Mouse (Mus musculus) T-helper 2 cell (primary cell): ENCODE data around the gene Nhsl2.
"Not testable (repeated sequence)": the region's sequence is repeated elsewhere in the genome, so short reads cannot be mapped to it uniquely, and the experiment has no call there.

ENCODE experiments used
- in situ Hi-C: fragments of 300-600 bp; cut with MboI, MseI; formaldehyde crosslinking; loops from one replicate; pipeline ENCODE4 v1.15.1; 2025; ENCODE audit warnings: high pct_unique_total_duplicates

Nhsl2 gene

DNA sequence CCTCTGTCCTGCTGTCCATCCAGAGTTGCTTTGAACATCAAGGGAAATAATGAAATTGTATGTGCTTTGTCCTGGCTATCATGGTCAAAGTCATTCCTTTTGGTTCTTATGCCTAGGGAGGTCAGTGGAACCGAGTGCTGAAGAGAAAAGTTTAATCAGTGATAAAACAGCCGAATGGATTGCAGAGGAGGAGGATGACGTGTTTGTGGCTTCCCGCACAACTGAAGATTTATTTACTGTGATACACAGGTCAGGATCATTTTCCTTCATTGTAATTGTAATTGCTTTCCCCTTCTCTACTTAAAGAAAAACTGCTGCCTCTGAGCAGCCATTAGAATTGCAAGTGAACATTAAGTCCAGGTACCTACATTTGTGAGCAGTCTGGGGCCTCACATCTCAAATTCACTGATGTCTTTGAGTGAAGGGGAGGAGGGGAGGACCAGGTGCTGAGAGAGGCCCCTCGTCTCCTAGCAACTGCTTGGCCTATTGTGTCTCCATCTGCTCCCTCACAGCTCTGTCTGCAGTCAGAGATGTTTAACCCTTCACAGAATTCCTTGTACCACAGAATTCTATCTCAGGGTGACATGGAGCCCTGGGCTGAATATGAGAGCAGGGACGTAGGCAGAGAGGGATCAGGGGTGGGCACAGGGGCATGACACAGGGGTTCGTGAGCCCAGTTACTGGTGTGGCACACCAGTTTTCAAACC is 232.5 kb downstream of the Nhsl2 start:
- in situ Hi-C loops, result no loop called here

DNA sequence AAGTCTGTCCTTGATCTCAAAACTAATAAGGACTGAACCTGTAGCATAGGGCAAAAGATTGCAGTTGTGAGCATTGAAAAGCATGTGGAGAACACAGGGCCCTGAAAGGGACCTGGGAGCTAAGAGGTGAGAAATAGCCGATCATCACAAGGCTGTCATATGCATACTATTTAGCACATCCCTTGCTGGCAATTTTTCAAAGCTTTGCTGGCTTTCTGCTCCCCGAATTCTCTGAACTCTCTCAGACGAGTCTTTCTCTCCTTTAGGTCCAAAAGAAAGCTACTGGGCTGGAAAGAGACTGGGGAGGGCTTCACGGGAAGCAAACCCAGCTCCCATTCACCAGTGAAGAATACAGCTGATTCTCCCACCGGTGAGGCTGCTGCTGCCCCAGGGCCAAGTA is 233.2 kb downstream of the Nhsl2 start:
- in situ Hi-C loops, result no loop called here

- in situ Hi-C loops, result no loop called here
Measured at GRCm38 (mm10) chrX:102085798-102086443, 236.7 kb downstream of the Nhsl2 start.

- in situ Hi-C loops, result no loop called here
Measured at GRCm38 (mm10) chrX:102090605-102091004, 241.4 kb downstream of the Nhsl2 start.

GRCm38 (mm10) chrX:102094381-102094904 is 245.3 kb downstream of the Nhsl2 start:
- in situ Hi-C loops, result no loop called here

DNA sequence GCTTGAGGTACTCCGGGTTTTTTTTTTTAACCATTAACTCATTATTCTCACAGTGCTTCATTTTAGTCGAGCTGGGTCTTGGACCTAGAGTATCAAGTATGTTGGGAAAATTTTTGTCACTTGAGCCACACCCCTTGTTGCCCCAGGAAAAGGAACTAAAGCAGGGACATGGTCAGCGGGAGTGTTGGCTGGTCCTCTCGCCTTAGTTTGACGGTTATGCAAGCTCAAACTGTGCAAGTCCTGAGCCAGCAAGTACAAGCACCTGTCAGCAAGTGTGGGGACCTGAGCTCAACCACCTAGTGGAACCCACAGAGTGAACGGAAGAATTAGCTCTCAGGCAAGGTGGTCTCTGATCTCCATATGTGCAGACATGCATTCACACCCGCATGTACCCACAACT is 252.7 kb downstream of the Nhsl2 start:
- in situ Hi-C loops, result no loop called here

- in situ Hi-C loops, result not testable (repeated sequence)
Measured at GRCm38 (mm10) chrX:102103830-102104229, 254.6 kb downstream of the Nhsl2 start.

DNA sequence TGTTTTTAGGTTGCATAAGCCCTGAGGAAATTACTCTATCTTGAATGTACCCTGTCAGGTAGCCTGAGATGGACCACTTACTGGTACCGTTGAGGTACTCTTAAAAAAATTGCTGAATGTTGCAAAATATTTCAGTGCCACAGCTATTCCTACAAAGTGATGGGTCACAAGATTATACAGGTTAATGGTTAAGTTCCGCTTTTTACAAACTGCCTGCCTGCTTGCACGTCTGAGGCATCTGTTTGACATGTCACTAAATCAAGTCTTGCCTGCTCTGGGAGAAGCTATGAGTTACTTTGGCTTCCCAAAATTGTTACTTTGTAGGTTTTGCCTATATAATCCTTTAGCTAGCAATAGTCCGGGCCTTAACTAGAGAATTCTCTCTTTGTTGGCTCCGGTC is 260.2 kb downstream of the Nhsl2 start:
- in situ Hi-C loops, result not testable (repeated sequence)

- in situ Hi-C loops, result no loop called here
Measured at GRCm38 (mm10) chrX:102115676-102116075, 266.5 kb downstream of the Nhsl2 start.

GRCm38 (mm10) chrX:102119042-102119864 is 270.1 kb downstream of the Nhsl2 start, which contains the start of gene Pin4:
TSS of gene Pin4 (plus strand) at chrX:102119447.
- in situ Hi-C loops, result no loop called here

DNA sequence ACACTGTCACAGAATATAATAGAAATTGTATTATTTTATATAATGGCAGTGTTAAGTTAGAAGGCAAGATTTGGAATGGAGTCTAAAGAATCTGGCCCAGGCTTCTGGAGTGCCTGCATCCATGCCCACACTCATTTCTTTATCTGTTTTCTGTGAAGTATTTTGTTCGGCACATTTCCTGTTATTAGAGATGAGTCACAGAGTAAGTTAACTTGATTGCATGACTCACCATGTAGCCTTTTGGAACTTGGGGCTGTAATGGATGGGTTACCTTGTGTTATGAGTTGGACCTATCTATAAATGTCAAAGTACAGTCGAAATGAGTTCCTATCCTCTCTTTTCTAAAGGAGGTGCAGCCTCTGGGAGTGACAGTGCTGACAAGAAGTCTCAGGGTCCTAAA is 272.1 kb downstream of the Nhsl2 start:
- in situ Hi-C loops, result no loop called here

DNA sequence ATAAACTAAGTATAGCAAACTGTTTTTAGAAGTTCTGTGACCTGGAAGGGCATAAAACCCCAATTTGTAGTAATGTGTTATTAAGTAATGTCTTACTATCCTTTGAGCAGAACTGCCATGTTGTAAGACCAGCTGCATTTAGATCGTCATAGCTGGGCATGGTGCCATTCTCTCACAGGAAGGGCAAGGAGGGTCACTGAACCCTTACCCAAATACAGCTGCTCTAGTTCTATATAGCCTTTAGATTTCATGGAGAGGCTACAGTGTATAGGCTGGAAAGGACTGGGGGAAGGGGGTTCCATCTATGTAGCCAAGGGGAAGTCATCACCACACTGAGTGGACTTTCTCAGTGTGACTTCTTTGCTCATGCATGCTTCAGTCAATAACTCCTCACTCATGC is 292.0 kb downstream of the Nhsl2 start:
- in situ Hi-C loops, result no loop called here
